Mouse (Mus musculus): ENCODE data around the gene Lpin1.

GRCm38 (mm10) chr12:16599359-16599758 lies 11.4 kb downstream of the Lpin1 start:
- TF ChIP-seq CTCF (IDR thresholded peaks at IDR 0.05; ENCODE audit: borderline replicate concordance, insufficient read depth, low read depth, low read length): no peak
- TF ChIP-seq POLR2A (IDR thresholded peaks at IDR 0.05; ENCODE audit: borderline replicate concordance, insufficient read depth, low read length): no peak

Data from cerebellum, adult 2 months (tissue).